Mouse (Mus musculus): ENCODE results near the gene Scgb3a1. TPM values are rescaled to one million over a fixed set of nuclear protein-coding genes. Genes with fewer than 3 reads are reported as not detected.

Gene Scgb3a1
- polyA plus RNA-seq, 1 experiment from 2014 or later: not detected

- Histone ChIP-seq H3K27me3 (replicated peaks; ENCODE audit: control insufficient read depth, insufficient read depth, low read length) (no peaks in the 10 kb centered on the region), H3K9ac (ENCODE audit: low read length) (no peak overlapping the region), H3K4me1 (ENCODE audit: control insufficient read depth, insufficient read depth, low read length) (no peaks in the 10 kb centered on the region), H3K4me2 (ENCODE audit: low read length) (no peak overlapping the region), H3K9me3 (replicated peaks; ENCODE audit: control insufficient read depth, low read length) (no peaks in the 10 kb centered on the region), H3K36me3 (ENCODE audit: control insufficient read depth, insufficient read depth, low read length) (peaks cover 64% of the 10 kb centered on the region), H3K4me3 (ENCODE audit: low read depth, low read length) (no peak overlapping the region), H3K27ac (ENCODE audit: low read depth, low read length) (no peak overlapping the region)
- DNase-seq (ENCODE audit: low spot score) (no peak), ATAC-seq (no peak)
- whole genome bisulfite sequencing: 55% methylated on average over 3 of the region's 3 CpGs
Observed at GRCm38 (mm10) chr11:49673433-49673832, 10.0 kb downstream of the Scgb3a1 start.

GRCm38 (mm10) chr11:49684237-49684973 lies 21.0 kb downstream of the Scgb3a1 start:
- Histone ChIP-seq H3K36me3 (ENCODE audit: control insufficient read depth, insufficient read depth, low read length) (peaks cover 85% of the 10 kb centered on the region), H3K27ac (ENCODE audit: low read depth, low read length) (no peak overlapping the region)

GRCm38 (mm10) chr11:49695013-49695412 lies 31.6 kb downstream of the Scgb3a1 start:
- Histone ChIP-seq H3K4me1 (ENCODE audit: control insufficient read depth, insufficient read depth, low read length) (no peaks in the 10 kb centered on the region), H3K36me3 (ENCODE audit: control insufficient read depth, insufficient read depth, low read length) (peaks cover 32% of the 10 kb centered on the region), H3K9me3 (replicated peaks; ENCODE audit: control insufficient read depth, low read length) (no peaks in the 10 kb centered on the region), H3K4me3 (ENCODE audit: low read depth, low read length) (no peak overlapping the region), H3K4me2 (ENCODE audit: low read length) (no peak overlapping the region), H3K27ac (ENCODE audit: low read depth, low read length) (no peak overlapping the region), H3K27me3 (replicated peaks; ENCODE audit: control insufficient read depth, insufficient read depth, low read length) (no peaks in the 10 kb centered on the region), H3K9ac (ENCODE audit: low read length) (no peak overlapping the region)
- ATAC-seq (no peak), DNase-seq (ENCODE audit: low spot score) (no peak)
- 98% methylated on average over 3 of the region's 3 CpGs for WGBS

More at GRCm38 (mm10) chr11:49684237-49684973, 21.0 kb downstream of the Scgb3a1 start:
- H3K4me2 ChIP-seq (ENCODE audit: low read length): no peak overlapping the region
- 95% methylated on average over 12 of the region's 12 CpGs for WGBS
- H3K9me3 ChIP-seq (replicated peaks; ENCODE audit: control insufficient read depth, low read length): no peaks in the 10 kb centered on the region
- H3K4me3 ChIP-seq (ENCODE audit: low read depth, low read length): no peak overlapping the region
- no peak for DNase-seq (ENCODE audit: low spot score)
- H3K9ac ChIP-seq (ENCODE audit: low read length): no peak overlapping the region
- H3K4me1 ChIP-seq (ENCODE audit: control insufficient read depth, insufficient read depth, low read length): no peaks in the 10 kb centered on the region
- no peaks in the 10 kb centered on the region for H3K27me3 ChIP-seq (replicated peaks; ENCODE audit: control insufficient read depth, insufficient read depth, low read length)
- no peak for ATAC-seq

- peaks cover 28% of the 10 kb centered on the region for H3K36me3 ChIP-seq (ENCODE audit: control insufficient read depth, insufficient read depth, low read length)
- ATAC-seq (no peak), DNase-seq (ENCODE audit: low spot score) (no peak)
- no peak overlapping the region for H3K27ac ChIP-seq (ENCODE audit: low read depth, low read length)
- no peaks in the 10 kb centered on the region for H3K27me3 ChIP-seq (replicated peaks; ENCODE audit: control insufficient read depth, insufficient read depth, low read length)
- H3K4me2 ChIP-seq (ENCODE audit: low read length): no peak overlapping the region
- no peak overlapping the region for H3K4me3 ChIP-seq (ENCODE audit: low read depth, low read length)
- no peaks in the 10 kb centered on the region for H3K9me3 ChIP-seq (replicated peaks; ENCODE audit: control insufficient read depth, low read length)
- 87% methylated on average over 2 of the region's 2 CpGs for WGBS
- H3K9ac ChIP-seq (ENCODE audit: low read length): no peak overlapping the region
- no peaks in the 10 kb centered on the region for H3K4me1 ChIP-seq (ENCODE audit: control insufficient read depth, insufficient read depth, low read length)
Observed at GRCm38 (mm10) chr11:49695695-49696094, 32.3 kb downstream of the Scgb3a1 start.

- no peak overlapping the region for H3K4me2 ChIP-seq (ENCODE audit: low read length)
- H3K9me3 ChIP-seq (replicated peaks; ENCODE audit: control insufficient read depth, low read length): no peaks in the 10 kb centered on the region
- no peak overlapping the region for H3K4me3 ChIP-seq (ENCODE audit: low read depth, low read length)
- no peak overlapping the region for H3K9ac ChIP-seq (ENCODE audit: low read length)
- ATAC-seq: no peak
- H3K27me3 ChIP-seq (replicated peaks; ENCODE audit: control insufficient read depth, insufficient read depth, low read length): no peaks in the 10 kb centered on the region
- no peaks in the 10 kb centered on the region for H3K4me1 ChIP-seq (ENCODE audit: control insufficient read depth, insufficient read depth, low read length)
- H3K36me3 ChIP-seq (ENCODE audit: control insufficient read depth, insufficient read depth, low read length): peaks cover 33% of the 10 kb centered on the region
- H3K27ac ChIP-seq (ENCODE audit: low read depth, low read length): no peak overlapping the region
- no peak for DNase-seq (ENCODE audit: low spot score)
- 91% methylated on average over 2 of the region's 2 CpGs for WGBS
Observed at GRCm38 (mm10) chr11:49696472-49696871, 33.1 kb downstream of the Scgb3a1 start.

GRCm38 (mm10) chr11:49697779-49698178 lies 34.4 kb downstream of the Scgb3a1 start:
- no peak overlapping the region for H3K4me3 ChIP-seq (ENCODE audit: low read depth, low read length)
- peaks cover 40% of the 10 kb centered on the region for H3K36me3 ChIP-seq (ENCODE audit: control insufficient read depth, insufficient read depth, low read length)
- ATAC-seq (no peak), DNase-seq (ENCODE audit: low spot score) (no peak)
- no peaks in the 10 kb centered on the region for H3K27me3 ChIP-seq (replicated peaks; ENCODE audit: control insufficient read depth, insufficient read depth, low read length)
- no peak overlapping the region for H3K9ac ChIP-seq (ENCODE audit: low read length)
- H3K27ac ChIP-seq (ENCODE audit: low read depth, low read length): no peak overlapping the region
- WGBS: 94% methylated on average over 5 of the region's 5 CpGs
- H3K9me3 ChIP-seq (replicated peaks; ENCODE audit: control insufficient read depth, low read length): no peaks in the 10 kb centered on the region
- H3K4me1 ChIP-seq (ENCODE audit: control insufficient read depth, insufficient read depth, low read length): no peaks in the 10 kb centered on the region
- no peak overlapping the region for H3K4me2 ChIP-seq (ENCODE audit: low read length)

GRCm38 (mm10) chr11:49699079-49699478 lies 35.7 kb downstream of the Scgb3a1 start:
- H3K9ac ChIP-seq (ENCODE audit: low read length): no peak overlapping the region
- H3K9me3 ChIP-seq (replicated peaks; ENCODE audit: control insufficient read depth, low read length): no peaks in the 10 kb centered on the region
- no peaks in the 10 kb centered on the region for H3K4me1 ChIP-seq (ENCODE audit: control insufficient read depth, insufficient read depth, low read length)
- WGBS: 98% methylated on average over 1 of the region's 1 CpGs
- H3K36me3 ChIP-seq (ENCODE audit: control insufficient read depth, insufficient read depth, low read length): peaks cover 44% of the 10 kb centered on the region
- H3K4me3 ChIP-seq (ENCODE audit: low read depth, low read length): no peak overlapping the region
- H3K4me2 ChIP-seq (ENCODE audit: low read length): no peak overlapping the region
- H3K27ac ChIP-seq (ENCODE audit: low read depth, low read length): no peak overlapping the region
- no peaks in the 10 kb centered on the region for H3K27me3 ChIP-seq (replicated peaks; ENCODE audit: control insufficient read depth, insufficient read depth, low read length)
- DNase-seq (ENCODE audit: low spot score): no peak
- no peak for ATAC-seq

GRCm38 (mm10) chr11:49702014-49702413 lies 38.6 kb downstream of the Scgb3a1 start:
- Histone ChIP-seq H3K4me2 (ENCODE audit: low read length) (no peak overlapping the region), H3K4me3 (ENCODE audit: low read depth, low read length) (no peak overlapping the region), H3K9me3 (replicated peaks; ENCODE audit: control insufficient read depth, low read length) (no peaks in the 10 kb centered on the region), H3K27me3 (replicated peaks; ENCODE audit: control insufficient read depth, insufficient read depth, low read length) (no peaks in the 10 kb centered on the region), H3K9ac (ENCODE audit: low read length) (no peak overlapping the region), H3K36me3 (ENCODE audit: control insufficient read depth, insufficient read depth, low read length) (peaks cover 51% of the 10 kb centered on the region), H3K27ac (ENCODE audit: low read depth, low read length) (no peak overlapping the region), H3K4me1 (ENCODE audit: control insufficient read depth, insufficient read depth, low read length) (no peaks in the 10 kb centered on the region)
- 98% methylated on average over 8 of the region's 8 CpGs for WGBS
- ATAC-seq: no peak
- no peak for DNase-seq (ENCODE audit: low spot score)

GRCm38 (mm10) chr11:49704804-49705203 lies 41.4 kb downstream of the Scgb3a1 start:
- no peak overlapping the region for H3K4me2 ChIP-seq (ENCODE audit: low read length)
- no peak for DNase-seq (ENCODE audit: low spot score)
- no peaks in the 10 kb centered on the region for H3K9me3 ChIP-seq (replicated peaks; ENCODE audit: control insufficient read depth, low read length)
- H3K4me3 ChIP-seq (ENCODE audit: low read depth, low read length): no peak overlapping the region
- H3K36me3 ChIP-seq (ENCODE audit: control insufficient read depth, insufficient read depth, low read length): peaks cover 46% of the 10 kb centered on the region
- no peak overlapping the region for H3K9ac ChIP-seq (ENCODE audit: low read length)
- no peak for ATAC-seq
- 88% methylated on average over 8 of the region's 8 CpGs for WGBS
- no peaks in the 10 kb centered on the region for H3K27me3 ChIP-seq (replicated peaks; ENCODE audit: control insufficient read depth, insufficient read depth, low read length)
- no peak overlapping the region for H3K27ac ChIP-seq (ENCODE audit: low read depth, low read length)
- peaks cover 6% of the 10 kb centered on the region for H3K4me1 ChIP-seq (ENCODE audit: control insufficient read depth, insufficient read depth, low read length)
